Mouse (Mus musculus) hindbrain, embryonic 15.5 days (tissue): ENCODE data around the gene Ttc22. TPM values are rescaled to one million over a fixed set of nuclear protein-coding genes. Genes with fewer than 3 reads are reported as not detected.
A peak's percentile ranks its signal among the peaks of the same experiment; 100 is the strongest.

Source experiments
- ATAC-seq: fragments of 200-750 bp; cut with Nextera tagmentation; 2 replicates; pipeline ENCODE4 v1.8.0; 2017; ENCODE audit warnings: low read depth, moderate number of reproducible peaks, moderate TSS enrichment; ENCODE audit not compliant: low FRiP score
- H3K27ac ChIP-seq: fragments of 300-500 bp; sonication (generic); replicated peaks from 2 replicates; pipeline ENCODE4 v1.5.1; 2015; ENCODE audit warnings: mild to moderate bottlenecking, inconsistent platforms
- H3K27me3 ChIP-seq: fragments of 300-500 bp; sonication (generic); 2 replicates; pipeline ENCODE4 v1.6.1; 2015; ENCODE audit warnings: control low read depth, inconsistent platforms
- H3K36me3 ChIP-seq: fragments of 300-500 bp; sonication (generic); 2 replicates; pipeline ENCODE4 v1.6.1; 2015; ENCODE audit warnings: control low read depth, inconsistent platforms
- H3K4me1 ChIP-seq: fragments of 300-500 bp; sonication (generic); replicated peaks from 2 replicates; pipeline ENCODE4 v1.6.1; 2015; ENCODE audit warnings: control low read depth, inconsistent platforms
- H3K4me2 ChIP-seq: fragments of 300-500 bp; sonication (generic); 2 replicates; pipeline ENCODE4 v1.6.1; 2015; ENCODE audit warnings: moderate library complexity, mild to moderate bottlenecking, inconsistent platforms
- H3K4me3 ChIP-seq: fragments of 300-500 bp; sonication (generic); 2 replicates; pipeline ENCODE4 v1.5.1; 2015; ENCODE audit warnings: mild to moderate bottlenecking, inconsistent platforms
- H3K9ac ChIP-seq: fragments of 300-500 bp; sonication (generic); 2 replicates; pipeline ENCODE4 v1.6.1; 2015; ENCODE audit warnings: inconsistent platforms
- H3K9me3 ChIP-seq: fragments of 300-500 bp; sonication (generic); 2 replicates; pipeline ENCODE4 v1.6.1; 2016; ENCODE audit warnings: control low read depth, inconsistent platforms
- WGBS: fragments of 180-500 bp; shearing (Covaris S2); methylation state at CpG from one replicate; pipeline ENCODE4 v1.1.7; 2015; 5-methylcytosine and 5-hydroxymethylcytosine counted together
- polyA plus RNA-seq: library from polyadenylated mRNA; unstranded; fragments of >200 nt; fragmentation: Nextera tagmentation; extraction: Ambion mirVana; gene quantifications from 2 replicates; pipeline ENCODE4 v1.2.1, GENCODE M21; 2015

Ttc22 gene
- polyA plus RNA-seq, 1 experiment from 2014 or later = 1.5 TPM

DNA sequence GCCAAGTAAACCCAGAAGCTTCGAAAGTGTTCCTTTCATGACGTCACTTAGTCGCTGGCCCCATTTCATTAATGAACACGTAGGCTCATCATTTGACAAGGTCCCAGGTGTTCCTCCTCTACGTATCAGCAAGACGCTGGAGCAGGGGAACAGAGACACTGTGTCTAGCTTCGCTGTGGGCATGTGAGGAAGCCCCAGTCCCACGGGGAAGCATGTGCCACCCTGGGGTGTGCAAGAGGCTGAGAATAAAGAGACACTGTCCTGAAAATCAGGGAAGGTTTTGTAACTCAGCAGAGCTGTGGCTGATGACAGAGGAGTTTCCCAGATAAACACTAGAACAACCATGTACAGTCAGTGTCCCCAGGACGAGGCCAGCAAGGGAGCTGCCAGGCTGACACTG is 25.2 kb upstream of the Ttc22 start:
- H3K36me3 ChIP-seq = no peaks in the 10 kb centered on the region
- H3K27me3 ChIP-seq = no peaks in the 10 kb centered on the region
- 73% methylated on average over 9 of the region's 9 CpGs for WGBS
- no peak overlapping the region for H3K4me2 ChIP-seq
- no peaks in the 10 kb centered on the region for H3K4me1 ChIP-seq
- H3K9ac ChIP-seq = no peak overlapping the region
- no peaks in the 10 kb centered on the region for H3K9me3 ChIP-seq
- no peak for ATAC-seq
- no peak overlapping the region for H3K27ac ChIP-seq
- no peak overlapping the region for H3K4me3 ChIP-seq

- no peak overlapping the region for H3K27ac ChIP-seq
- no peaks in the 10 kb centered on the region for H3K9me3 ChIP-seq
- no peak overlapping the region for H3K4me3 ChIP-seq
- no peaks in the 10 kb centered on the region for H3K27me3 ChIP-seq
- no peaks in the 10 kb centered on the region for H3K36me3 ChIP-seq
- H3K4me1 ChIP-seq = no peaks in the 10 kb centered on the region
- H3K9ac ChIP-seq = no peak overlapping the region
- no peak overlapping the region for H3K4me2 ChIP-seq
- no peak for ATAC-seq
- WGBS = 83% methylated on average over 4 of the region's 4 CpGs
Measured at GRCm38 (mm10) chr4:106597741-106598140, 24.5 kb upstream of the Ttc22 start.

DNA sequence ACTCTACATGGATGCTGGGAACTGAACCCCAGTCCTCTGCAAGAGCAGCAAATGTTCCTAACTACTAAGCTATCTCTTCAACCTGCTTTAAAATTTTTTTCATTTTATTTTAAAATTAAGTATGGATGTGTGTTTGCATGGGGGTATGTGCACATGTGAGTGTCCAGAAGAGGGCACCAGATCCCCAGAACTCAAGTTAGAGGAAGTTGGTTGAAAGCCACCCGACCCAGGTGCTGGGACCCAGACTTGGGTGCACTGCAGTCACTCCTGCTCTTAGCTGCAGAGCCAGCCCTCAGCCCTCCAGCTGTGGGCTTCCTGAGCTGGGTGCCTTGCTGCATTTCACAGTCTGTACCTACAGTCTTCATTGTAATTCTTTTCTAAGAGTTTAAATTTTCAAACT is 22.8 kb upstream of the Ttc22 start:
- no peak overlapping the region for H3K4me2 ChIP-seq
- no peak overlapping the region for H3K4me3 ChIP-seq
- H3K27me3 ChIP-seq = no peaks in the 10 kb centered on the region
- ATAC-seq = no peak
- no peaks in the 10 kb centered on the region for H3K9me3 ChIP-seq
- no peak overlapping the region for H3K9ac ChIP-seq
- H3K36me3 ChIP-seq = no peaks in the 10 kb centered on the region
- no peak overlapping the region for H3K27ac ChIP-seq
- 39% methylated on average over 1 of the region's 1 CpGs for WGBS
- no peaks in the 10 kb centered on the region for H3K4me1 ChIP-seq

- Histone ChIP-seq H3K4me1 (no peaks in the 10 kb centered on the region), H3K4me2 (no peak overlapping the region), H3K27me3 (no peaks in the 10 kb centered on the region), H3K36me3 (no peaks in the 10 kb centered on the region), H3K27ac (no peak overlapping the region), H3K9me3 (no peaks in the 10 kb centered on the region), H3K4me3 (no peak overlapping the region), H3K9ac (no peak overlapping the region)
- ATAC-seq = no peak
- WGBS = 89% methylated on average over 4 of the region's 4 CpGs
Measured at GRCm38 (mm10) chr4:106600770-106601169, 21.5 kb upstream of the Ttc22 start.

DNA sequence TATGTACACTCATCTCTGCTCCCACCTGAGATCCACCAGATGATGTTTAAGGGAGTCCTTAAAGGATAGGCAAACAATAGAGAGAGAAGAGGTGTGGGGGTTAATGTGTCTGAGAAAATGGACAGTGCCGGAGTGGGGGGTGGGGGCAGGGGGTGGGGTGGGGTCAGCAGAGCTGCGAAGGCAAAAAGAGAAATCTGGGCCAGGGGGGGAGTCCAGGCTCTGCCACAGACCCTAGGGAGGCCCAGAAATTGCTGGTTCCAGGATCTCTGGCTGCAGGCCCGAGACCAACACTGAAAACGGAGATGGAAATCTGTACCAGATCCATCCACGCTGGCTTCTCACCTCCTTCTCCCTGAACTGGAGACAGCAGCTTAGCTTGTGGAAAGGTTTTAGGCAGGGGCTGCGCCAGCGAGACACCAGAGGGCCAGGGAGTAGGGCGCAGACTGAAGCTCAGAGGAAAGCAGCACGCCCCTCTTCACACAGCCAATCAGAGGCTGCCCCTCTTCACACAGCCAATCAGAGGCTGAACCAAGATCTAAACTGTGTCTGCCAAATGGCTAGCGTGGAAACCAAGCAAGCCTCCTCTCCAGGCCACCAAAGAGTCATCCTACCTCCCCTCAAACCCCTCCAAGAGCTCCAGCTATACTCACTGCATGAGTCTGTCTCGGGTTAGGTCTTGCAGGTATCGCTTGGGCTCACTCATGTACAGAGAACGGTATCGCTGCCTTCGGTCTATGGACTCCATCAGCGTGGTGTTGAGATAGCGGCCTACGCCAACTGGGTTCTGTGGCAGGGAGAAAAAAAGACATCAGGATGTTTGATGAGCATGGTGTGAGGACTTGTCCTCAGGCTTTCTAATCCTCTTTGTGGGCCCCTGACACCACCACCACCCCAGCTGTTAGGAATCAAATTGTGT is 15.3 kb upstream of the Ttc22 start:
- Histone ChIP-seq H3K27me3 (no peaks in the 10 kb centered on the region), H3K9ac (0 out of 2 replicates have a peak overlapping the region, but pooled peaks have one; percentile 27), H3K36me3 (no peaks in the 10 kb centered on the region), H3K9me3 (no peaks in the 10 kb centered on the region), H3K4me2 (peak overlapping the region; percentile 47), H3K4me3 (peak overlapping the region; percentile 24; the same call in 1 of the 2 replicates), H3K27ac (no peak overlapping the region), H3K4me1 (peaks cover 6% of the 10 kb centered on the region; the same call in 1 of the 2 replicates)
- peak; percentile 92 for ATAC-seq
- 41% methylated on average over 18 of the region's 18 CpGs for WGBS

- Histone ChIP-seq H3K9me3 (no peaks in the 10 kb centered on the region), H3K4me2 (no peak overlapping the region), H3K4me3 (no peak overlapping the region), H3K27ac (no peak overlapping the region), H3K36me3 (no peaks in the 10 kb centered on the region), H3K27me3 (no peaks in the 10 kb centered on the region), H3K9ac (no peak overlapping the region), H3K4me1 (peaks cover 6% of the 10 kb centered on the region; the same call in 1 of the 2 replicates)
- no peak for ATAC-seq
- WGBS = 89% methylated on average over 1 of the region's 1 CpGs
Measured at GRCm38 (mm10) chr4:106607905-106608304, 14.3 kb upstream of the Ttc22 start.

GRCm38 (mm10) chr4:106613105-106613504 is 9.1 kb upstream of the Ttc22 start:
- Histone ChIP-seq H3K9me3 (no peaks in the 10 kb centered on the region), H3K36me3 (no peaks in the 10 kb centered on the region), H3K4me1 (peaks cover 14% of the 10 kb centered on the region), H3K27ac (no peak overlapping the region), H3K27me3 (no peaks in the 10 kb centered on the region), H3K9ac (no peak overlapping the region), H3K4me3 (no peak overlapping the region), H3K4me2 (no peak overlapping the region)
- WGBS = 83% methylated on average over 8 of the region's 8 CpGs
- no peak for ATAC-seq

DNA sequence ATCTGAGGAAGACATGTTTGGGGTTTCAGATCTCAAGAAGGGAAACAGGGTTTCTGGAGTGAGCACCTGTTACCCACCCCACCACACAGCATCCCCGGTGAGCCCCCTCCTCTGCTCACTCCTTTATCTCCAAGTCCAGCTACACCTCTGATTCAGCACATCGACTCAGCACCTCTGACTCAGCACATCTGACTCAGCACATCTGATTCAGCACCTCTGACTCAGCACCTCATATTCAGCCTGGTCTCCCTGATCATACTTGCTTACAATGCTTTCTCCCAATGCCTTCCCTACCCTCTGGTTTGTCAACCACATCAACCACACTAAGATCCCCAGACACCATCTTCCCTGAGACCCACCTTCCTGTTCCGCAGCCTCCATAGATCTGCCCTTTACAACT is 8.7 kb upstream of the Ttc22 start:
- no peaks in the 10 kb centered on the region for H3K27me3 ChIP-seq
- H3K9ac ChIP-seq = no peak overlapping the region
- 82% methylated on average over 3 of the region's 3 CpGs for WGBS
- H3K36me3 ChIP-seq = no peaks in the 10 kb centered on the region
- H3K9me3 ChIP-seq = no peaks in the 10 kb centered on the region
- peaks cover 14% of the 10 kb centered on the region for H3K4me1 ChIP-seq
- H3K4me2 ChIP-seq = no peak overlapping the region
- H3K4me3 ChIP-seq = no peak overlapping the region
- no peak for ATAC-seq
- no peak overlapping the region for H3K27ac ChIP-seq

- H3K27me3 ChIP-seq = no peaks in the 10 kb centered on the region; the same call in 1 of the 2 replicates
- peaks cover 14% of the 10 kb centered on the region for H3K4me1 ChIP-seq
- no peaks in the 10 kb centered on the region for H3K36me3 ChIP-seq
- H3K27ac ChIP-seq = no peak overlapping the region
- WGBS = 42% methylated on average over 7 of the region's 7 CpGs
- H3K9me3 ChIP-seq = no peaks in the 10 kb centered on the region
- H3K9ac ChIP-seq = no peak overlapping the region
- H3K4me2 ChIP-seq = no peak overlapping the region
- peak; percentile 83 for ATAC-seq
- no peak overlapping the region for H3K4me3 ChIP-seq
Measured at GRCm38 (mm10) chr4:106614180-106614797, 7.9 kb upstream of the Ttc22 start.

DNA sequence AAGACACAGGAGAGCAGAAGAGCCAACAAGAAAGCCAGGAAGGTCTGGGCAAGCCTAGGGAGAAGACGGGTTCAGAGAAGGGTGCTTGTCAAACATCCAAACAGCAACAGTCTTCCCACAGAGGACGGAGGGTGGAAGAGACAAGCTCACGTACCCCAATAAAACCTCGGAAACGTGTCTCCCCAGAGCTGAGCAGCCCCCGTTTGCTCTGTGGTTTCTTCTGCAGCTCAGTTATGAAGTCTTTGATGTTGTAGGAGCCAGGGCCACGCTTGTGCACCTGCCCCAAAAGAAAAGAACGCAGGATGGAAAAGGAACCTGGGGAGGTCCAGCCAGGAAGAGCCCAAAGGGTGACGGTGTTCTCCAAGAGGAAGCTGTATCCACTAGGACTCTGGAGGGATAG is 7.4 kb upstream of the Ttc22 start:
- Histone ChIP-seq H3K9ac (no peak overlapping the region), H3K36me3 (no peaks in the 10 kb centered on the region), H3K4me2 (no peak overlapping the region), H3K4me3 (no peak overlapping the region), H3K27ac (no peak overlapping the region), H3K9me3 (no peaks in the 10 kb centered on the region), H3K27me3 (no peaks in the 10 kb centered on the region; the same call in 1 of the 2 replicates), H3K4me1 (peaks cover 14% of the 10 kb centered on the region)
- 86% methylated on average over 9 of the region's 9 CpGs for WGBS
- no peak for ATAC-seq

GRCm38 (mm10) chr4:106615637-106616036 is 6.6 kb upstream of the Ttc22 start:
- Histone ChIP-seq H3K4me3 (no peak overlapping the region), H3K4me2 (no peak overlapping the region), H3K9me3 (no peaks in the 10 kb centered on the region), H3K4me1 (peaks cover 14% of the 10 kb centered on the region), H3K9ac (no peak overlapping the region), H3K27ac (no peak overlapping the region), H3K36me3 (no peaks in the 10 kb centered on the region), H3K27me3 (no peaks in the 10 kb centered on the region; the same call in 1 of the 2 replicates)
- 85% methylated on average over 12 of the region's 12 CpGs for WGBS
- ATAC-seq = no peak

GRCm38 (mm10) chr4:106617056-106617455 is 5.2 kb upstream of the Ttc22 start, which contains the start of gene Lexm:
Gene Lexm, minus strand, starts transcription at chr4:106617241.
- no peak for ATAC-seq
- Histone ChIP-seq H3K27ac (no peak within 1 kb of the TSS), H3K4me2 (peak within 1 kb of the TSS; percentile 55), H3K9me3 (no peaks in the 10 kb centered on the region), H3K4me1 (peaks cover 14% of the 10 kb centered on the region), H3K4me3 (peak within 1 kb of the TSS; percentile 22), H3K9ac (0 out of 2 replicates have a peak within 1 kb of the TSS, but pooled peaks have one; percentile 18), H3K27me3 (peaks cover 12% of the 10 kb centered on the region), H3K36me3 (no peaks in the 10 kb centered on the region)
- WGBS = 2% methylated on average over 17 of the region's 19 CpGs
